Mouse (Mus musculus) frontal cortex, postnatal 25 days (tissue): Measurements from ENCODE around the gene Tmx2.
"Not testable (repeated sequence)": the region's sequence is repeated elsewhere in the genome, so short reads cannot be mapped to it uniquely, and the experiment has no call there.

Experiments used
- DNase-seq, 2 experiments: peaks; one replicate each; pipeline ENCODE4 v3.0.0; 2022; ENCODE audit warnings: low spot score in 2 of 2

Tmx2 gene

GRCm38 (mm10) chr2:84688080-84688844 lies 9.3 kb upstream of the Tmx2 start:
- DNase-seq: no peak

- no peak for DNase-seq
Measured at GRCm38 (mm10) chr2:84682605-84683183, 3.8 kb upstream of the Tmx2 start.

- peak; percentile 72 to 88 for DNase-seq
Measured at GRCm38 (mm10) chr2:84677968-84678880, 716 bp downstream of the Tmx2 start, which contains the start of the genes Gm28635 and Med19. Gene Gm28635 (minus strand): TSS chr2:84678041. Gene Med19 (plus strand): TSS chr2:84678402.

GRCm38 (mm10) chr2:84677270-84677967 lies 1.5 kb downstream of the Tmx2 start:
- no peak for DNase-seq

- DNase-seq: not testable (repeated sequence)
Measured at GRCm38 (mm10) chr2:84671535-84671934, 7.4 kb downstream of the Tmx2 start.

- DNase-seq: peak; percentile 68 to 83
Measured at GRCm38 (mm10) chr2:84670569-84670933, 8.4 kb downstream of the Tmx2 start, which contains the start of gene Selenoh. Gene Selenoh (minus strand): TSS chr2:84670770.

GRCm38 (mm10) chr2:84669828-84670568 lies 8.9 kb downstream of the Tmx2 start:
- peak in 1 of 2 experiments; percentile 24 for DNase-seq

- DNase-seq: no peak
Measured at GRCm38 (mm10) chr2:84666081-84666480, 12.9 kb downstream of the Tmx2 start.

GRCm38 (mm10) chr2:84662866-84663265 lies 16.1 kb downstream of the Tmx2 start:
- no peak for DNase-seq

GRCm38 (mm10) chr2:84660253-84660652 lies 18.7 kb downstream of the Tmx2 start:
- no peak for DNase-seq

- DNase-seq: no peak
Measured at GRCm38 (mm10) chr2:84658806-84659205, 20.1 kb downstream of the Tmx2 start, which contains the start of gene Btbd18. Gene Btbd18 (plus strand): TSS chr2:84659079.

GRCm38 (mm10) chr2:84655864-84656263 lies 23.1 kb downstream of the Tmx2 start:
- DNase-seq: no peak

GRCm38 (mm10) chr2:84653354-84653753 lies 25.6 kb downstream of the Tmx2 start:
- no peak for DNase-seq

GRCm38 (mm10) chr2:84650464-84651195 lies 28.3 kb downstream of the Tmx2 start, which contains the start of gene Ctnnd1:
Gene Ctnnd1 (minus strand): TSS chr2:84650765.
- DNase-seq: peak; percentile 61 to 78

GRCm38 (mm10) chr2:84649674-84650073 lies 29.3 kb downstream of the Tmx2 start:
- DNase-seq: no peak

GRCm38 (mm10) chr2:84648369-84648768 lies 30.6 kb downstream of the Tmx2 start:
- no peak for DNase-seq

- DNase-seq: no peak
Measured at GRCm38 (mm10) chr2:84647051-84647568, 31.8 kb downstream of the Tmx2 start.

- no peak for DNase-seq
Measured at GRCm38 (mm10) chr2:84646138-84646537, 32.8 kb downstream of the Tmx2 start.

- no peak for DNase-seq
Measured at GRCm38 (mm10) chr2:84640833-84641232, 38.1 kb downstream of the Tmx2 start.
